Mouse (Mus musculus) embryonic facial prominence, embryonic 12.5 days (tissue): ENCODE measurements around the gene Hip1r. TPM values are rescaled to one million over a fixed set of nuclear protein-coding genes. Genes with fewer than 3 reads are reported as not detected.

ENCODE experiments used
- ATAC-seq: fragments of 200-750 bp; cut with Nextera tagmentation; 2 replicates; pipeline ENCODE4 v1.8.0; 2017; ENCODE audit not compliant: insufficient number of reproducible peaks, insufficient read depth, low FRiP score, low TSS enrichment
- H3K27ac ChIP-seq: fragments of 300-500 bp; sonication (generic); 2 replicates; pipeline ENCODE4 v1.5.1; 2016; ENCODE audit warnings: mild to moderate bottlenecking
- H3K27me3 ChIP-seq: fragments of 300-500 bp; sonication (generic); 2 replicates; pipeline ENCODE4 v1.6.1; 2016; ENCODE audit warnings: mild to moderate bottlenecking, moderate library complexity
- H3K36me3 ChIP-seq: fragments of 300-500 bp; sonication (generic); 2 replicates; pipeline ENCODE4 v1.6.1; 2016; ENCODE audit warnings: mild to moderate bottlenecking
- H3K4me1 ChIP-seq: fragments of 300-500 bp; sonication (generic); 2 replicates; pipeline ENCODE4 v1.6.1; 2016
- H3K4me2 ChIP-seq: fragments of 300-500 bp; sonication (generic); replicated peaks from 2 replicates; pipeline ENCODE4 v1.6.1; 2016; ENCODE audit warnings: mild to moderate bottlenecking, moderate library complexity
- H3K4me3 ChIP-seq: fragments of 300-500 bp; sonication (generic); 2 replicates; pipeline ENCODE4 v1.5.1; 2016; ENCODE audit warnings: mild to moderate bottlenecking
- H3K9ac ChIP-seq: fragments of 300-500 bp; sonication (generic); 2 replicates; pipeline ENCODE4 v1.6.1; 2016; ENCODE audit warnings: mild to moderate bottlenecking, moderate library complexity
- H3K9me3 ChIP-seq: fragments of 300-500 bp; sonication (generic); 2 replicates; pipeline ENCODE4 v1.6.1; 2016; ENCODE audit warnings: mild to moderate bottlenecking, moderate library complexity
- WGBS: fragments of 180-500 bp; shearing (Covaris S2); methylation state at CpG from one replicate; pipeline ENCODE4 v1.1.7; 2016; 5-methylcytosine and 5-hydroxymethylcytosine counted together
- polyA plus RNA-seq: library from polyadenylated mRNA; unstranded; fragments of >200 nt; fragmentation: Nextera tagmentation; extraction: Ambion mirVana; gene quantifications from 2 replicates; pipeline ENCODE4 v1.2.1, GENCODE M21; 2016

Hip1r gene
- polyA plus RNA-seq, 1 experiment from 2014 or later, result 11.4 TPM

DNA sequence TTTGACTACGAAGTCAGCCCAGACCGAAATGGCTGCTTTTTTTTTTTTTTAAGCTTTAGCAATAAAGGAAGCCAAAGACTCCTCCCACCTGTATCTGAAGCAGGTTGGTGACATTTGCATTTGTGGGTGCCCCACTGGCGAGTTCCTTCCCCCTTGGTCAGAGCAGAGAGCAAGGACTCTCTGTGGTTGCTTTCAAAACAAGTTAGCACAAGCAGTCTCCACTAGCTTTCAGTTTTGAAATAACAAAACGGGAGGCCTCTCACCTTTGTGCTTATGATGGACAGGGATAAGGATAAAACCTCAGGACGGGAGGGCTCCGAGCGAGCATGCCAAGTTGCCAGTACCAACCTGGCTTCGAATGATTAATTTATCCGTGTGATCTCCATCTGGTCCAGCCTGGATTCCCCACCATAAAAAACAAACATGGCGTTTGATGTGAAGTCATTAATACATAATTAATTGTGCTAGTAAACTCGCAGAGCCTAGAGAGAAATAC, 1.2 kb downstream of the Hip1r start:
- no peak for ATAC-seq
- peak overlapping the region; percentile 87 for H3K4me2 ChIP-seq
- 40% methylated on average over 11 of the region's 11 CpGs for WGBS
- H3K27me3 ChIP-seq, result peaks cover 10% of the 10 kb centered on the region
- no peak overlapping the region for H3K27ac ChIP-seq
- H3K4me3 ChIP-seq, result peak overlapping the region; percentile 74
- H3K9ac ChIP-seq, result no peak overlapping the region
- peaks cover 9% of the 10 kb centered on the region for H3K4me1 ChIP-seq
- H3K9me3 ChIP-seq, result no peaks in the 10 kb centered on the region
- H3K36me3 ChIP-seq, result no peaks in the 10 kb centered on the region

DNA sequence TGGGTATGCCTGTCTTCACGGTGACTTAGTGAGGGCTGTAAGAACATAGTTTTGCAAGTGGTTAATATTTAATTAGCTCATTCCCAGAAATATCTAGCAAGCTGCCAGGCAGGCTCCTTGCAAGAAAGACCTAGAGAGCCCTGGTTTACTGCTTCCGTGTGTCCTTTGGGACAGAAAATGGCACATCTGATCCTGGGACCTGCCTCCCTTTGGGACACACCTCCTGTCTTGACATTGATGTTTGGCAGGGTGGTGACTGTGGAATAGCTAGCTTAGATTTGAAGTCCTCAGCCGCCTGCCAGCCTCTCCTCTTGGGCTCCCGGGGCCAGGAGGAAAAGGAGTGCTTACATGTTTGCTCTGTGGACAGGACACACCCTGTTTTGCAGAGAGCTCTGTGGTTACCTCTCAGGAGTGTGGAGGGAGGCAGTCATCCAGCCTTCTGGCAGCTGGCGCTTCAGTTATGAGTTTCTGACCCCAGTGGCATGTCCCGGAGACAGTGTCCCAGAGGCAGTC, 2.3 kb downstream of the Hip1r start:
- H3K4me2 ChIP-seq, result no peak overlapping the region
- H3K36me3 ChIP-seq, result no peaks in the 10 kb centered on the region
- H3K27me3 ChIP-seq, result peaks cover 10% of the 10 kb centered on the region
- H3K4me3 ChIP-seq, result no peak overlapping the region
- ATAC-seq, result no peak
- H3K9me3 ChIP-seq, result no peaks in the 10 kb centered on the region
- H3K27ac ChIP-seq, result no peak overlapping the region
- peaks cover 9% of the 10 kb centered on the region for H3K4me1 ChIP-seq
- 67% methylated on average over 6 of the region's 6 CpGs for WGBS
- no peak overlapping the region for H3K9ac ChIP-seq

DNA sequence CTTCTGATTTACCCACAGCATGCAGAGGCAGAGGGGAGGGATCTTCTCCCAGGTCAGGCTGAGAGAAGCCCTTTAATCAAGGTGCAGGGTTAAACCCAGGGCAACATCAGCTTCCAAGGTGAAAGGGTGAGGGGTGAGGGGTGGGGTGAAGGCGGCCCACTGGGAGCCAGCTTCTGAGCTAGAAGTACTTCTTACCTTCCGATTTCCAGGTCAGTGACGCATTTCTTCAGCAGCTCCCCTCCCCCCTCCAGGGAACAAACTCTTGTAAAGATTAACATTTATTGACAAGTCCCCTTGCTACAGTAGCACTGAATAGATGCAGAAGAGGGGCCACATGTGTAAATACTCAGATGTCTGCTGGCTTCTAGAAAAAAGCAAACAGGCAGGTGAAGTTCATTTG, 3.8 kb downstream of the Hip1r start:
- no peak overlapping the region for H3K27ac ChIP-seq
- H3K9me3 ChIP-seq, result no peaks in the 10 kb centered on the region
- peaks cover 10% of the 10 kb centered on the region for H3K27me3 ChIP-seq
- no peaks in the 10 kb centered on the region for H3K36me3 ChIP-seq
- no peak overlapping the region for H3K4me3 ChIP-seq
- no peak overlapping the region for H3K9ac ChIP-seq
- H3K4me1 ChIP-seq, result peaks cover 9% of the 10 kb centered on the region
- H3K4me2 ChIP-seq, result no peak overlapping the region
- WGBS, result 26% methylated on average over 3 of the region's 3 CpGs
- no peak for ATAC-seq

DNA sequence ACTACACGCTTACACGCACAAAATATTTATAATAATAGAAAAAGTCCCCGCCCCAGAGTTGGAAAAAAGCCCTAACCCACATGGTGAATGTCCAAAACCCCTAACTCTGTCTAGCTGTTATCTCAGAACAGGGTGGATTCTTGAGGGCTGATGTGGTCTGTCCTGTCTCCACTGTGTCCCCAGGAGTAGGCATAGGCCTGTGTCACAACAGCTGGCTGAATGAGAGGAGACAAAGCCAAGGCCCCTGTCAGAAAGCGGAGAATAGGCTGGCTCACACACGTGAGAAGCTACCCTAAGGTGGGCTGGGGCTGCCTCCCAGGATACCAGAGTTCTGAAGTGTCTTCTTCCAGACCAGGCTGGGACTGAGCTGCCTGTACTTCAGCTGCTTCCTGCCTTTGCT, 4.7 kb downstream of the Hip1r start:
- Histone ChIP-seq H3K9ac (no peak overlapping the region), H3K4me2 (no peak overlapping the region), H3K9me3 (no peaks in the 10 kb centered on the region), H3K4me1 (peaks cover 9% of the 10 kb centered on the region), H3K4me3 (no peak overlapping the region), H3K27ac (no peak overlapping the region), H3K27me3 (peaks cover 8% of the 10 kb centered on the region), H3K36me3 (no peaks in the 10 kb centered on the region)
- 76% methylated on average over 5 of the region's 5 CpGs for WGBS
- no peak for ATAC-seq

DNA sequence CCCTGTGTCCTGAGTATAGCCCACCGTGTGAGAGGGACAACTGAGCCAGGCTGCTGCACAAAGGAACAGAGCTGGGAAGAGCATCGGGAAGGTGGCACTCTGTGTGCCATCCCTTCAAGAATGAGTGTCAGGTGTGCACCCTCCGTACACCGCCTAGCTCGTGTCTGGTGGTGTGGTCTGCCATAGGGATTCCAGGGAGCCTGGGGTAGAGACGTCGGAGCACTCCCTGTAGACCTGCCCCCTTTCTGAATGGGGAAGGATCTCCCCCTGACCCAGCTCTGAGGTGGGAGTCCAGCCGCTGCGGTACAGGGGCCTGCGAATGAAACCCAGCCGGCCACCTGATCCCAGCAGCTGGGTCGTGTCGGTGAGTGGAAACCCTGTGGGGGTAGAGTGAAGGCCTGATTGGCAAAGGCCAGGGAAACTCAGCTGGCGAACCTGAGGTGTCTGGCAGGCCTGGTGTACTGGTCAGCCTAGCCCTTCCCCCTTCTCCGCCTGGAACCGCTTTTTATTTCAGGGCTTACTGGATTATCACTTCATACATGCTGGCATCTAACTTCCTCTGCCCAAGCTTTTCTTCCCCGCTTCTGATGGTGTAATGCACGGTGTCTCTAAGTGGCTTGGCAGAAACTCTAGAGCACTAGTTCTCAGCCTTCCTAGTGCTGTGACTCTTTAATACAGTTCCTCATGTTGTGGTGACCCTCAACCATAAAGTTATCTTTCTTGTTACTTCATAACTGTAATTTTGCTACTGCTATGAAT, 6.0 kb downstream of the Hip1r start:
- Histone ChIP-seq H3K4me3 (no peak overlapping the region), H3K9ac (no peak overlapping the region), H3K27me3 (peaks cover 4% of the 10 kb centered on the region), H3K36me3 (no peaks in the 10 kb centered on the region), H3K9me3 (no peaks in the 10 kb centered on the region), H3K4me1 (peaks cover 8% of the 10 kb centered on the region), H3K27ac (no peak overlapping the region), H3K4me2 (no peak overlapping the region)
- WGBS, result 75% methylated on average over 18 of the region's 18 CpGs
- ATAC-seq, result no peak

DNA sequence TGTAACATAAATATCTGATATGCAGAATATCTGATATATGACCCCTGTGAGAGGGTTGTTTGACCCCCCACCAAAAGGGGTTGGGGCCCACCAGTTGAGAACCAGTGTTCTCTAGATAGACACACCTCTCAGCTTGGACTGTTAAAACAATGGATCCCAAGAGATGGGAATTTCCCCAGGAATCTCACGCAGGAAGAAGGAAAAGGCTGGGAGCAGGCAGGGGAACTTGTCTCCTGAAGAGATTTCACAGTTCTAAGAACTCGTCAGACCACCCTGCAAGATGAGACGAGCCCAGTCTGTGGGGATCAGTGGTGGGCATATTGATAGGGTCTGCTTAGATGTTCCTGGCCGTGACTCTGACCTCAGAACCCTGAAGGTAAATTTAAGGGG, 6.5 kb downstream of the Hip1r start:
- H3K4me3 ChIP-seq, result no peak overlapping the region
- 0 out of 2 replicates have a peak, but pooled peaks cover 4% of the 10 kb centered on the region for H3K4me1 ChIP-seq
- no peak overlapping the region for H3K27ac ChIP-seq
- ATAC-seq, result no peak
- no peaks in the 10 kb centered on the region for H3K36me3 ChIP-seq
- peaks cover 4% of the 10 kb centered on the region for H3K27me3 ChIP-seq
- H3K9ac ChIP-seq, result no peak overlapping the region
- H3K4me2 ChIP-seq, result no peak overlapping the region
- WGBS, result 47% methylated on average over 4 of the region's 4 CpGs
- H3K9me3 ChIP-seq, result no peaks in the 10 kb centered on the region

DNA sequence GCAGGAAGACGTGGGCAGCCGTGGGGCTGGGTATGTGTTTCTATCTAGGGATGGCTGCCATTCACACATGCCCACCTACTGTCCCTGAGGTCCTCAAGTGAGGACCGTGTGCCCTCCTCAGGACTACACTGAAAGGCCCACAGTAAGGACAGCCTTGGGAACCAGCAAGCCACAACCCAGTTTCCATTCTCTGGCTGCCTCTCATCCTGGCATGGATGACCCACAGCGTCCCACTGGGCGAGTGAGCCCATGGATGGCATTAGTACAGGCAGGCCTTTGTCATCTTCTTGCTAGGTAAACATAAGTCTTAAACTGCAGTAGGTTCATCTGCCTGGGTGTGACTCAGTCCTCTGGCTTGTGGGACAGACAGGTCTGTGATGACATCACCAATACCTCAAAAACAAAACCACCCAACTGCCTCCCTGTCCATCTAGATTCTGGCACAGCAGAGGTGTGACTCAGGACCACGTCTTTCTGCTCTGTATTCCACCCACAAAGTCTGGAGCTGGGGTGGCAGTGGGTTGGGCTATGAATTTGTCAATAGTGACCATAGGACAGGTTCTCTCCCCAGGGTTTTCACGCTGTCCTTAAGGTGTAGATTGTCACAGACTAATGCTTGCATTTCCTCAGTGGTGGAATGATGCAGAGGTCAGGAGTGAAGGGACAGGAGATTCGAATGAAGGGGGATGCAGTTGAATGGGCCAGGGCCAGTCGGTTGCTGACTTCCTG, 7.3 kb downstream of the Hip1r start:
- Histone ChIP-seq H3K27me3 (peaks cover 5% of the 10 kb centered on the region), H3K9ac (no peak overlapping the region; the same call in 1 of the 2 replicates), H3K27ac (no peak overlapping the region), H3K4me1 (0 out of 2 replicates have a peak, but pooled peaks cover 4% of the 10 kb centered on the region), H3K4me3 (no peak overlapping the region), H3K4me2 (no peak overlapping the region), H3K9me3 (no peaks in the 10 kb centered on the region), H3K36me3 (no peaks in the 10 kb centered on the region)
- no peak for ATAC-seq
- 73% methylated on average over 9 of the region's 9 CpGs for WGBS

DNA sequence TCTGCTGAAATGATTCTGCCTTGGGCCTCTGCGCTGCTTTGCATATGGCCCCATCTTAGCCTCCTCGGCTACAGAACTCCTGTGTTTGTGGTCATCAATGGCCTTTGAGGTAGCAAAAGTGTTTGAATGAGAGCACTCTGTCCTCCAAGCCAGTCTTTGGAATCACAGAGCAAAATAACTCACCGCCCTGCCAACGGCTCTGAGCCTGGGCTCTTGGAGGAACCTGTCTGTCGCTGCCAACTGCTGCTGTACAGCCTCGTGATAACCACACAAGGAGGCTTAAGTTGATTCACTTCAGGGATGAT, 7.8 kb downstream of the Hip1r start:
- Histone ChIP-seq H3K4me3 (no peak overlapping the region), H3K36me3 (no peaks in the 10 kb centered on the region), H3K27me3 (0 out of 2 replicates have a peak, but pooled peaks cover 3% of the 10 kb centered on the region), H3K27ac (no peak overlapping the region), H3K9ac (no peak overlapping the region; the same call in 1 of the 2 replicates), H3K4me2 (no peak overlapping the region), H3K4me1 (0 out of 2 replicates have a peak, but pooled peaks cover 4% of the 10 kb centered on the region), H3K9me3 (no peaks in the 10 kb centered on the region)
- WGBS, result 77% methylated on average over 6 of the region's 6 CpGs
- no peak for ATAC-seq

DNA sequence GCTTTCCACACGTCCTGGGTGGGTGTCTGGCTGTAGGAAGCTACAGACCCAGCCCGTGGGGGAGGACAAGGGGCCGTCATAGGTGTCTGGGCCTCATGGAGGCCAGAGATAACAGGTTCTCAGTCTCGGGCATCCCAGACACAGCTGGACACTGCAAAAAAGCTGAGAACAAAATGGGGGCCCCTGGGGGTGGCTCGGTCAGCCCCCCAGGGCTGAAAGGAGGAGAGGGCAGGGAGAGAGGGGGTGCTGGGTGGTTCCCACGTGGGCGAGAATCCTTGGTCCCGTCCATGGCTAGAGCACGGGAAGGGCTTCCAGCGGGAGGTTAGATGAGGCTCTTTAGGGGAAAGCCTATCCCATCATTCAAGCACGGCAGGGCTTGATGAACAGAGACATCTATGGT, 9.4 kb downstream of the Hip1r start:
- H3K27me3 ChIP-seq, result 0 out of 2 replicates have a peak, but pooled peaks cover 3% of the 10 kb centered on the region
- no peak for ATAC-seq
- peaks cover 13% of the 10 kb centered on the region; the same call in 1 of the 2 replicates for H3K4me1 ChIP-seq
- H3K4me3 ChIP-seq, result no peak overlapping the region
- H3K9me3 ChIP-seq, result no peaks in the 10 kb centered on the region
- no peak overlapping the region for H3K4me2 ChIP-seq
- no peak overlapping the region for H3K27ac ChIP-seq
- H3K36me3 ChIP-seq, result no peaks in the 10 kb centered on the region
- 79% methylated on average over 11 of the region's 11 CpGs for WGBS
- H3K9ac ChIP-seq, result no peak overlapping the region

DNA sequence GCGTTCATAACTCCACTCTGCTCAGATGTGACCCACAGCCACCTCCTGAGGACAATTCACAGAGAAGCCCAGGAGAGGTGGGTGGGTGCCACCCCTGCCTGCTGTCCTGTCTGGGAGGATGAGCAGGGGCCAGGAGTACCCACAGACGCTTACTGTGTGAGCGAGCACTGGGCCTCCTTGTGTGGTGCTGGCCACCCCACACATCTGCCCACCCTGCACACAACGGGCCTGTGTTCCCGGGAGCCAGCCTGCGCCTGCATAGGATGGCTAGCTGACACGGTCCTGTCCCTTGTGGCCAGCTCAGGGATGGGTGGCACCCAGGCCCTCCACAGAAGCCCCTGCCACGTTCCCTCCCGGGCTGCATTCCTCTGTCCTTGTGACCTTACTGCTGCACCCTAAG, 12.0 kb downstream of the Hip1r start:
- WGBS, result 85% methylated on average over 9 of the region's 9 CpGs
- Histone ChIP-seq H3K4me1 (peaks cover 13% of the 10 kb centered on the region; the same call in 1 of the 2 replicates), H3K9ac (peak overlapping the region; percentile 27; the same call in 1 of the 2 replicates), H3K27ac (no peak overlapping the region), H3K4me2 (no peak overlapping the region), H3K9me3 (no peaks in the 10 kb centered on the region), H3K27me3 (0 out of 2 replicates have a peak, but pooled peaks cover 3% of the 10 kb centered on the region), H3K4me3 (no peak overlapping the region), H3K36me3 (0 out of 2 replicates have a peak, but pooled peaks cover 3% of the 10 kb centered on the region)
- no peak for ATAC-seq

DNA sequence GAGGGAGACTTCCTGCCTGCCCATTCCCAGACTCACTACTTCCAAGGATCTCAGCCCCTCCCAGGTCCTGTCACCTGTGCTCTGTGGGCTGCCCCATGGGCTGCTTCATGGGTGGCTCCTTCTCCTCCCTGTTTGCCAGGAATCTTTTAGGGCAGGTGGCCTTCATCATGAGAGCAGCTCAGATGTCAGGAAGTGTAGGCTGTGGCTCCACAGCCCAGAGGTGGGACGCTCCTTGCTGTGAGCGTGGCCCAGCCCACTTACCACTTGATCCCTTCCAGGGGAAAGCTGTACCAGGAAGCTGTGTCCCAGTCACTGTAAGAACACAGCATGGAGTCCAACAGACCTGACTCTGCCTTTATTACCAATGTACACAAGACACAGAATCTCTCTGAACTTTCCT, 13.5 kb downstream of the Hip1r start:
- H3K9me3 ChIP-seq, result no peaks in the 10 kb centered on the region
- H3K9ac ChIP-seq, result no peak overlapping the region
- H3K27ac ChIP-seq, result no peak overlapping the region
- peaks cover 13% of the 10 kb centered on the region; the same call in 1 of the 2 replicates for H3K4me1 ChIP-seq
- H3K27me3 ChIP-seq, result 0 out of 2 replicates have a peak, but pooled peaks cover 3% of the 10 kb centered on the region
- 14% methylated on average over 2 of the region's 2 CpGs for WGBS
- no peak overlapping the region for H3K4me3 ChIP-seq
- ATAC-seq, result no peak
- H3K4me2 ChIP-seq, result no peak overlapping the region
- 0 out of 2 replicates have a peak, but pooled peaks cover 3% of the 10 kb centered on the region for H3K36me3 ChIP-seq
